Mouse (Mus musculus): Measurements from ENCODE around the gene Qrich2. TPM values are rescaled to one million over a fixed set of nuclear protein-coding genes. Genes with fewer than 3 reads are reported as not detected.

Gene Qrich2
- total and polyA plus RNA-seq, 2 experiments from 2014 or later, result 0.23 TPM; not detected in 1

DNA sequence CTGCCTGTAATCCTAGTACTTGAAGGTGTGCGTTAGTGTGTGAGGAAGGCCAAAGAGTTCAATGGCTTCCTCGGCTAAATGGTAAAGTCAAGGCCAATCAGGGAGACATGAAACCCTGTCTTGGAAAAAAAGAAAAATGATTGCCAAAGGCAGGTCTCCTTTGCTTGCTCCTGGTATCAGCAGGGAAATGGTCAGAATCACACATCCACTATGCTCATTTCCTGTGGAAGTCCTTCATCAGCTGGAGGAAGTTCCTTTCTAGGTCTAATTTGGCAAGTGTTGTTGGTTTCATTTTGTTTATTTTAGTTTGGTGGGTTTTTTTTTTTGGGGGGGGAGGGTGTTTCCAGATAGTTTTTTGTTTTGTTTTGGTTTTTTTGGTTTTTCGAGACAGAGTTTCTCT, 57.0 kb downstream of the Qrich2 start:
- no peak for DNase-seq (ENCODE audit: low spot score)
- 77% methylated on average over 3 of the region's 3 CpGs for WGBS
- Histone ChIP-seq H3K36me3 (replicated peaks; ENCODE audit: control insufficient read depth, insufficient read depth, low read length) (no peaks in the 10 kb centered on the region), H3K4me1 (ENCODE audit: control insufficient read depth, insufficient read depth) (peaks cover 8% of the 10 kb centered on the region; the same call in 1 of the 2 replicates), H3K4me2 (ENCODE audit: low read depth, low read length) (no peak overlapping the region), H3K9me3 (replicated peaks; ENCODE audit: control insufficient read depth, low read length) (no peaks in the 10 kb centered on the region), H3K4me3 (ENCODE audit: low read depth, low read length) (no peak overlapping the region), H3K9ac (replicated peaks; ENCODE audit: low read depth, low read length) (no peak overlapping the region), H3K27ac (ENCODE audit: low read depth) (no peak overlapping the region), H3K27me3 (ENCODE audit: control insufficient read depth, insufficient read depth, low read length) (no peaks in the 10 kb centered on the region)
- ATAC-seq (ENCODE audit: insufficient read depth, low read depth), result no peak
- TF ChIP-seq EP300 (IDR thresholded peaks at IDR 0.05; ENCODE audit: low read depth) (no peak), CTCF (IDR thresholded peaks at IDR 0.05; ENCODE audit: low read depth) (no peak)

DNA sequence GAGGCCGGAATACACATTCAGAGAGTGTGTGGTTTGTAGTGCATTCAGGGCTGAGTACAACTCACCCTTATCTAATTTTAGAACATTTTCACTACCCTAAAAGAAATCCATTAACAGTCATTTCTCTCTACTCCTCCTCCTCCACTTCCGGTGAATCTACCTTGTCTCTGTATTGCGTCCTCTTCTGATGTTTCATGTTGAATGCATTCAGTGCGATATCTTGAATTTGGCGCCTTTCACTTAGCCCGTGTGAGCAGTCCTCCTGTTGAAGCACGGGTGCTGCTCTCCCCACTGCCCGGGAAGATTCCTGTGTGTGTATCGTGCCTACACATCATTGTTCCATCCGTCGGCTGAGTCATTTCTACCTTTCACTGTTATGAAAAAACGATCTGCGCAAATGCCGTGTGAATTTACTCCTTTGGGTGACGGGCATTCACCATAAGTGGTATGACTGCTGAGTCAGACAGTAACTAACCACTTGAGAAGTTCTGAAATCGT, 59.8 kb downstream of the Qrich2 start:
- Histone ChIP-seq H3K4me3 (ENCODE audit: low read depth, low read length) (no peak overlapping the region), H3K27me3 (ENCODE audit: control insufficient read depth, insufficient read depth, low read length) (no peaks in the 10 kb centered on the region), H3K4me1 (ENCODE audit: control insufficient read depth, insufficient read depth) (no peaks in the 10 kb centered on the region), H3K36me3 (replicated peaks; ENCODE audit: control insufficient read depth, insufficient read depth, low read length) (no peaks in the 10 kb centered on the region), H3K9ac (replicated peaks; ENCODE audit: low read depth, low read length) (no peak overlapping the region), H3K9me3 (replicated peaks; ENCODE audit: control insufficient read depth, low read length) (no peaks in the 10 kb centered on the region), H3K27ac (ENCODE audit: low read depth) (no peak overlapping the region), H3K4me2 (ENCODE audit: low read depth, low read length) (no peak overlapping the region)
- DNase-seq (ENCODE audit: low spot score) (no peak), ATAC-seq (ENCODE audit: insufficient read depth, low read depth) (no peak)
- TF ChIP-seq CTCF (IDR thresholded peaks at IDR 0.05; ENCODE audit: low read depth) (no peak), EP300 (IDR thresholded peaks at IDR 0.05; ENCODE audit: low read depth) (no peak)
- WGBS, result 84% methylated on average over 16 of the region's 16 CpGs

DNA sequence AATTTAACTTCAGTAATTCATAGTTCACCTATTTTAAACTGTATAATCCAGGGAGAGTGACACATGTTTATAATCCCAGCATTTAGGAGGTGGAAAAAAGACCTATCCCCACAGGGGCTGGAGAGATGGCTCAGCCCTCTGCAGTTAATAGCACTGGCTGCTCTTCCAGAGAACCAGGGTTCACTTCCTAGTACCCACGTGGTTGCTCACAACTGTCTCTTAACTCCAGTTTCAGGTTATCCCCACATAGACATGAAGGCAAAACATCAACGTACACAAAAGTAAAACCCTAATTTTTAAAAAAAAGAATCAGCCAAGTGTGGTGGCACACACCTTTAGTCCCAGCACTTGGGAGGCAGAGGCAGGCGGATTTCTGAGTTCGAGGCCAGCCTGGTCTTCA, 60.4 kb downstream of the Qrich2 start:
- Histone ChIP-seq H3K9ac (replicated peaks; ENCODE audit: low read depth, low read length) (no peak overlapping the region), H3K4me3 (ENCODE audit: low read depth, low read length) (no peak overlapping the region), H3K27me3 (ENCODE audit: control insufficient read depth, insufficient read depth, low read length) (no peaks in the 10 kb centered on the region), H3K36me3 (replicated peaks; ENCODE audit: control insufficient read depth, insufficient read depth, low read length) (no peaks in the 10 kb centered on the region), H3K9me3 (replicated peaks; ENCODE audit: control insufficient read depth, low read length) (no peaks in the 10 kb centered on the region), H3K27ac (ENCODE audit: low read depth) (no peak overlapping the region), H3K4me2 (ENCODE audit: low read depth, low read length) (no peak overlapping the region), H3K4me1 (ENCODE audit: control insufficient read depth, insufficient read depth) (no peaks in the 10 kb centered on the region)
- DNase-seq (ENCODE audit: low spot score) (no peak), ATAC-seq (ENCODE audit: insufficient read depth, low read depth) (no peak)
- no peak for TF ChIP-seq CTCF (IDR thresholded peaks at IDR 0.05; ENCODE audit: low read depth)
- no peak for TF ChIP-seq EP300 (IDR thresholded peaks at IDR 0.05; ENCODE audit: low read depth)
- WGBS, result 84% methylated on average over 4 of the region's 4 CpGs

DNA sequence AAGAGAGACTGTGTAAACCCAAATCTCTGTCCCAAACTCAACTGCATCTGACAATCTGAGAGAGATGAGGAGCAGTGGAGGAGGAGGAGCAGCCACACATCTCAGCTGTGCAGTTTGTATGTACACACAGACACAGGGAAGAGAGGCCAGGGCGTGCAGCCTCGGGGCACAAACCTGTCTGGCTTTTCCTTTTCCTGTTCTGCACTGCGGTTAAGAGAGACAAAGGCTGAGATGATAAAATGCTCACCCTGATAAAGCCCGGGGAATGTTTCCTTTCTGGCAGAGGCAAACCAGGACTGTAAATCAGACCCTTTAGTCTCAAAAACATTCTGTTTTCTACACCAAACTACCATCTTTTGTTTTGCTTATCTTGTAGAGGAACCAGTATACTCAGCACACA, 65.5 kb downstream of the Qrich2 start:
- no peaks in the 10 kb centered on the region for H3K9me3 ChIP-seq (replicated peaks; ENCODE audit: control insufficient read depth, low read length)
- TF ChIP-seq CTCF (IDR thresholded peaks at IDR 0.05; ENCODE audit: low read depth) (no peak), EP300 (IDR thresholded peaks at IDR 0.05; ENCODE audit: low read depth) (no peak)
- H3K4me2 ChIP-seq (ENCODE audit: low read depth, low read length), result no peak overlapping the region
- no peak overlapping the region for H3K9ac ChIP-seq (replicated peaks; ENCODE audit: low read depth, low read length)
- DNase-seq (ENCODE audit: low spot score), result no peak
- no peaks in the 10 kb centered on the region for H3K4me1 ChIP-seq (ENCODE audit: control insufficient read depth, insufficient read depth)
- H3K36me3 ChIP-seq (replicated peaks; ENCODE audit: control insufficient read depth, insufficient read depth, low read length), result no peaks in the 10 kb centered on the region
- H3K27me3 ChIP-seq (ENCODE audit: control insufficient read depth, insufficient read depth, low read length), result no peaks in the 10 kb centered on the region
- no peak for ATAC-seq (ENCODE audit: insufficient read depth, low read depth)
- H3K27ac ChIP-seq (ENCODE audit: low read depth), result peak overlapping the region; percentile 30; the same call in 1 of the 2 replicates
- 11% methylated on average over 4 of the region's 4 CpGs for WGBS
- H3K4me3 ChIP-seq (ENCODE audit: low read depth, low read length), result no peak overlapping the region

DNA sequence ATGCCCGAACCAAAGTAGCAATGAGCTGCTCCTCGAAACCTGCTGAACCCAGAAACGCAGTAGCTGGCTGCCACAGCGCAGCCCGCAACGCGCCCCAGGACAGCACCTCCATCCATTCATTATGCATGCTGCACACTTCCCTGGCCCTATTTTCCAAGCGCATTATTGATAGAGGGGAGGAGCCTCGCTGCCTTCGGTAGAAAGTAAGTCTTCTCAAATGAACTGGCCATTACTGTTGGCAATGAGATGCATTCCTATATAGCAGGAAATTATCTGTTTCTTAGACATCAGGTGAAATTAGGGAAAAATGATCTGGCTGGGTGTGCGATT, 67.7 kb downstream of the Qrich2 start:
- ATAC-seq (ENCODE audit: insufficient read depth, low read depth) (no peak), DNase-seq (ENCODE audit: low spot score) (no peak)
- no peaks in the 10 kb centered on the region for H3K36me3 ChIP-seq (replicated peaks; ENCODE audit: control insufficient read depth, insufficient read depth, low read length)
- no peak overlapping the region for H3K4me3 ChIP-seq (ENCODE audit: low read depth, low read length)
- H3K27me3 ChIP-seq (ENCODE audit: control insufficient read depth, insufficient read depth, low read length), result no peaks in the 10 kb centered on the region
- no peaks in the 10 kb centered on the region for H3K4me1 ChIP-seq (ENCODE audit: control insufficient read depth, insufficient read depth)
- TF ChIP-seq EP300 (IDR thresholded peaks at IDR 0.05; ENCODE audit: low read depth) (no peak), CTCF (IDR thresholded peaks at IDR 0.05; ENCODE audit: low read depth) (no peak)
- H3K9me3 ChIP-seq (replicated peaks; ENCODE audit: control insufficient read depth, low read length), result no peaks in the 10 kb centered on the region
- no peak overlapping the region for H3K9ac ChIP-seq (replicated peaks; ENCODE audit: low read depth, low read length)
- H3K4me2 ChIP-seq (ENCODE audit: low read depth, low read length), result no peak overlapping the region
- 85% methylated on average over 11 of the region's 11 CpGs for WGBS
- H3K27ac ChIP-seq (ENCODE audit: low read depth), result no peak overlapping the region
